Mouse (Mus musculus) NIH3T3 (cell line): Measurements from ENCODE around the gene Atp5f1.

Experiments
- DNase-seq: peaks from one replicate; pipeline ENCODE4 v3.0.0-alpha.2; 2012; ENCODE audit warnings: low read depth

The Atp5f1 gene

GRCm38 (mm10) chr3:105900266-105900665, 59.6 kb downstream of the Atp5f1 start:
- no peak for DNase-seq

- DNase-seq: peak; percentile 92
Measured at GRCm38 (mm10) chr3:105899394-105900147, 60.3 kb downstream of the Atp5f1 start.

DNA sequence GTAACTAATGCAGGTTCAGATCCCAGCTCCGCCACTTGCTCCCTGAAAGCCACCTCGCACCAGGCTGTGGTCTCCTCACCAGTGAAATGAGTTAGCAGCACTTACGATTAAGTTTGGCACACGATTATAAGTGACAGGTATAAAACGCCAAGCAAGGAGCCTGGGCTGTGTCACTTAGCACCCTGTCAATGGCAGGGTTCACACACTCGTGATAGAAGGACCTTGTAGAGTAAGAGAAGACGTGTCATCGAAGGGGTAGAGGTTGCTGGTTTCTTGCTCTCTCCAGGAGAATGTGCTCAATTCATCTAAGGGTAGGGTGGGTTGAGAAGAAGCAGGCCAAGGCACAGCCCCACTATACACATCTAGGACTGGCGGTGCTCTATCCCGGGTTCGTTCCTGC, 61.0 kb downstream of the Atp5f1 start:
- no peak for DNase-seq

DNA sequence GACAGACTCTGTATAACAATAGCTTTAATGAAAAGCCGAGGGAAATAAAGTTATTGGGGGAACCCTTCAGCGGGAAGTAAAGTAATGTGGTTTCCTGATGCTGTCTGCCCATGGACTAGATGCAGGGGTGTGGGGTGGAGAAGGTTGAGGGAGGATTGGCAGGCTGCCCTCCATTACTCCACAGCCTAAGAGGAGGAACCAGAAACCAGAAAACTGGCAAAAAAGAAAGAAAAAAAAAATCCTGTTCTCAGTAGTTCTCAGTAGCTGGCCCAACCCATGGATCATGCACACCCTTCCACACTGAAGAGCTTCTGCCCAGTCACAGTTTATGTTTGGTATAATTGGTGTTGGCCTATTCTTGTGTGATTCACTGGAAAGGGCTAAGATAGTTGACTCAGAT, 61.6 kb downstream of the Atp5f1 start:
- DNase-seq: peak; percentile 62

- no peak for DNase-seq
Measured at GRCm38 (mm10) chr3:105896811-105897210, 63.1 kb downstream of the Atp5f1 start.

DNA sequence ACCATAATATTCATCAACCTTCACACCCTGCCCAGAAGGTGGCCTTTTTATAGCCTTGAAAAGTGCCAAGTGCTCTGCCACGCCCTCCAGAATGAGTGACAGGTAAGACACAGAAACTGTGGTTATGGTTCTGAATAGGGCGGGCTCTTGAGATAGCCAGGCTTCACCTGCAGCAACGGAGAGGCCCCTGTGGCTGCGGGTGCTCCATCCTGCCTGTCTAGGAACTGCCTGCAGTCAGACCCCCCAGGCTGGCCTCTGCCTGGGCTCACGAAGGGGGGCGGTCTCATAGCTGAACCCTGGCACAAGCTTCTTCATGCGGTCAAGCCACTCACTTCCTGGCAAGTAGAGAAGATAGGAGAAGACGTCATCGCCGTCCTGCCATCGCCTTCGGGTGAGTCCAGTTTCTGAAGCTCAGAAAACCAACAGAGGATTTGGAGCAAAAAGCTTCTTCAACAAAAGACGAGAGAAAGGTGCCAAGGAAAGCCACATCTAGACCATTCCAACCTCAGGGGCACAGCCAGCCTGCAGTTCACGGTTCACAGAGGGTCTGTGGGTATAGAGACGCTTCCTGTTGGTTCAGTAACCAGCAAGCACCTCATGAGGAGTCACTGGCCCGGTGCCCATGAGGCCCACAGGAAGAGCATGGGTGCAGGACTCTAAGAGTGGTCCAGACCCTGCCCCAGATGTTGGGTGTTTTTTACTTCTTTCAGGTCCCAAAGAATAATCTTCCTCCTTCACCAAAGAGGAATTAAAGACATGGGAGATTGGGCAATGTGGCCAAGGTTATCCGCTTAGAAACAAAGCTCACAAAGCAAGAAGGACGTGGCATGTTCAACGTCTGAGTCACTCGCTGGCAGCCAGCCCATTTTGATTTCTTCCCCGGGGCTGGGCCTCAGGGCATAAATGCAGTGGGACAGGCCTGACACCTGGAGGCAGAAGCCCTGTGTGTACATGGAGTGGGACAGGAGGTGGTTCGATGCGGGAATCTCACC, 65.0 kb downstream of the Atp5f1 start:
- peak; percentile 85 for DNase-seq

DNA sequence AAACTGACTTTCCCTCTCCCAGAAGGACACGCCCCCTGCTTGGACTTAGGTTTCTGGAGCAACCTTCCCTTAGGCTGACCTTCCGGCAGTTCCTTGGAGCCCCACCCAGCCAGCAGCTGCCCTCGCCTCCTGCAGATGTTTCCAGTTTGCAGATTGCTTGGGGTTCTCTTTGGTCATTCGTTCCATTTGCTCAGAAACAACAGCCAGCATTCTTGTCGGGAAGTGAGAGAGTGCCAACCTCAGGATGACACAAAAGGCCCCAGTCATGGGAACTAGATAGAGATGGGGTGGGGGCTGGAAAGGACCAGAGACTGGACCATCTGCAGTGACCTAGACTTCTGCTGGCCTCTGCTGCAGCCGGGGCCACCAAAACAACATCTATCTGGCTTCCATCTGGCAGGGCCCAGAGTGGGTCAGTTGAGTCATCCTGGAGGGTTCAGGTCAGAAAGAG, 65.9 kb downstream of the Atp5f1 start:
- peak; percentile 41 for DNase-seq
